Mouse (Mus musculus) intestine, postnatal 0 days (tissue): ENCODE data around the gene Sgms1. TPM values are rescaled to one million over a fixed set of nuclear protein-coding genes. Genes with fewer than 3 reads are reported as not detected.

Experiments
- ATAC-seq: fragments of 200-750 bp; cut with Nextera tagmentation; 2 replicates; pipeline ENCODE4 v1.8.0; 2017; ENCODE audit warnings: mild to moderate bottlenecking, moderate TSS enrichment, moderate library complexity
- H3K27ac ChIP-seq: fragments of 300-500 bp; sonication (generic); 2 replicates; pipeline ENCODE4 v1.5.1; 2014; ENCODE audit warnings: mild to moderate bottlenecking, low read depth, low read length, moderate library complexity
- H3K27me3 ChIP-seq: fragments of 300-500 bp; sonication (generic); replicated peaks from 2 replicates; pipeline ENCODE4 v1.6.1; 2014; ENCODE audit warnings: low read length, mixed read lengths; ENCODE audit not compliant: control insufficient read depth, insufficient read depth
- H3K36me3 ChIP-seq: fragments of 300-500 bp; sonication (generic); 2 replicates; pipeline ENCODE4 v1.6.1; 2014; ENCODE audit warnings: mild to moderate bottlenecking, moderate library complexity; ENCODE audit not compliant: control insufficient read depth, insufficient read depth
- H3K4me1 ChIP-seq: fragments of 300-500 bp; sonication (generic); replicated peaks from 2 replicates; pipeline ENCODE4 v1.6.1; 2014; ENCODE audit warnings: antibody characterized with exemption, low read length, mixed read lengths; ENCODE audit not compliant: control insufficient read depth, insufficient read depth
- H3K4me2 ChIP-seq: fragments of 300-500 bp; sonication (generic); replicated peaks from 2 replicates; pipeline ENCODE4 v1.6.1; 2014; ENCODE audit warnings: low read depth, mild to moderate bottlenecking, moderate library complexity
- H3K4me3 ChIP-seq: fragments of 300-500 bp; sonication (generic); 2 replicates; pipeline ENCODE4 v1.5.1; 2014; ENCODE audit warnings: low read depth, low read length
- H3K9ac ChIP-seq: fragments of 300-500 bp; sonication (generic); 2 replicates; pipeline ENCODE4 v1.6.1; 2014; ENCODE audit warnings: mild to moderate bottlenecking, low read depth, low read length
- H3K9me3 ChIP-seq: fragments of 300-500 bp; sonication (generic); 2 replicates; pipeline ENCODE4 v1.6.1; 2016; ENCODE audit warnings: mixed run types; ENCODE audit not compliant: control insufficient read depth
- CTCF ChIP-seq: sonication (generic); IDR thresholded peaks from 2 replicates; pipeline ENCODE4 v1.5.1; 2016; ENCODE audit warnings: low read depth, mild to moderate bottlenecking, control low read depth, antibody characterized with exemption, moderate library complexity
- WGBS: fragments of 180-500 bp; shearing (Covaris S2); extraction: QIAGEN DNeasy Blood & Tissue Kit; methylation state at CpG from one replicate; pipeline ENCODE4 v1.1.7; 2014; 5-methylcytosine and 5-hydroxymethylcytosine counted together
- polyA plus RNA-seq: library from polyadenylated mRNA; unstranded; fragments of >200 nt; fragmentation: Nextera tagmentation; extraction: Ambion mirVana; gene quantifications from 2 replicates; pipeline ENCODE4 v1.2.1, GENCODE M21; 2015

Sgms1 gene
- polyA plus RNA-seq, 1 experiment from 2014 or later, result 18.6 TPM

GRCm38 (mm10) chr19:32227175-32227574, 162.3 kb downstream of the Sgms1 start:
- Histone ChIP-seq H3K4me3 (no peak overlapping the region), H3K9ac (no peak overlapping the region), H3K27me3 (no peaks in the 10 kb centered on the region), H3K9me3 (no peaks in the 10 kb centered on the region), H3K36me3 (0 out of 2 replicates have a peak, but pooled peaks cover 5% of the 10 kb centered on the region), H3K4me2 (no peak overlapping the region), H3K4me1 (no peaks in the 10 kb centered on the region), H3K27ac (no peak overlapping the region)
- TF ChIP-seq CTCF, result no peak
- WGBS, result 87% methylated on average over 2 of the region's 2 CpGs
- ATAC-seq, result no peak

- Histone ChIP-seq H3K36me3 (peaks cover 8% of the 10 kb centered on the region; the same call in 1 of the 2 replicates), H3K27ac (no peak overlapping the region), H3K4me2 (no peak overlapping the region), H3K27me3 (no peaks in the 10 kb centered on the region), H3K9me3 (no peaks in the 10 kb centered on the region), H3K4me3 (no peak overlapping the region), H3K9ac (no peak overlapping the region), H3K4me1 (no peaks in the 10 kb centered on the region)
- WGBS, result 63% methylated on average over 9 of the region's 9 CpGs
- TF ChIP-seq CTCF, result peak; percentile 55
- ATAC-seq, result peak; percentile 41
These were observed 164.4 kb downstream of the Sgms1 start for GRCm38 (mm10) chr19:32225097-32225490.

- 73% methylated on average over 2 of the region's 2 CpGs for WGBS
- TF ChIP-seq CTCF, result no peak
- H3K36me3 ChIP-seq, result peaks cover 8% of the 10 kb centered on the region; the same call in 1 of the 2 replicates
- no peak overlapping the region for H3K4me3 ChIP-seq
- H3K9me3 ChIP-seq, result no peaks in the 10 kb centered on the region
- no peaks in the 10 kb centered on the region for H3K4me1 ChIP-seq
- no peak overlapping the region for H3K4me2 ChIP-seq
- peak overlapping the region; percentile 23 for H3K27ac ChIP-seq
- no peaks in the 10 kb centered on the region for H3K27me3 ChIP-seq
- no peak for ATAC-seq
- no peak overlapping the region for H3K9ac ChIP-seq
These were observed 165.0 kb downstream of the Sgms1 start for GRCm38 (mm10) chr19:32224318-32225096.

- no peak overlapping the region for H3K9ac ChIP-seq
- WGBS, result 76% methylated on average over 3 of the region's 3 CpGs
- 0 out of 2 replicates have a peak overlapping the region, but pooled peaks have one; percentile 23 for H3K27ac ChIP-seq
- no peak for TF ChIP-seq CTCF
- H3K36me3 ChIP-seq, result peaks cover 8% of the 10 kb centered on the region; the same call in 1 of the 2 replicates
- H3K27me3 ChIP-seq, result no peaks in the 10 kb centered on the region
- no peak overlapping the region for H3K4me2 ChIP-seq
- no peak for ATAC-seq
- no peak overlapping the region for H3K4me3 ChIP-seq
- no peaks in the 10 kb centered on the region for H3K9me3 ChIP-seq
- H3K4me1 ChIP-seq, result no peaks in the 10 kb centered on the region
These were observed 165.8 kb downstream of the Sgms1 start for GRCm38 (mm10) chr19:32223751-32224174.

GRCm38 (mm10) chr19:32222083-32222482, 167.4 kb downstream of the Sgms1 start:
- H3K9me3 ChIP-seq, result no peaks in the 10 kb centered on the region
- H3K4me1 ChIP-seq, result no peaks in the 10 kb centered on the region
- no peak for ATAC-seq
- H3K27ac ChIP-seq, result no peak overlapping the region
- peaks cover 8% of the 10 kb centered on the region; the same call in 1 of the 2 replicates for H3K36me3 ChIP-seq
- no peak overlapping the region for H3K4me3 ChIP-seq
- H3K4me2 ChIP-seq, result no peak overlapping the region
- H3K27me3 ChIP-seq, result no peaks in the 10 kb centered on the region
- TF ChIP-seq CTCF, result no peak
- 94% methylated on average over 11 of the region's 11 CpGs for WGBS
- H3K9ac ChIP-seq, result no peak overlapping the region

- peaks cover 8% of the 10 kb centered on the region; the same call in 1 of the 2 replicates for H3K36me3 ChIP-seq
- ATAC-seq, result no peak
- no peak overlapping the region for H3K4me3 ChIP-seq
- H3K9ac ChIP-seq, result no peak overlapping the region
- H3K27me3 ChIP-seq, result no peaks in the 10 kb centered on the region
- no peak for TF ChIP-seq CTCF
- H3K4me2 ChIP-seq, result no peak overlapping the region
- H3K27ac ChIP-seq, result no peak overlapping the region
- H3K9me3 ChIP-seq, result no peaks in the 10 kb centered on the region
- 73% methylated on average over 2 of the region's 2 CpGs for WGBS
- no peaks in the 10 kb centered on the region for H3K4me1 ChIP-seq
These were observed 168.5 kb downstream of the Sgms1 start for GRCm38 (mm10) chr19:32220991-32221390.
